Mouse (Mus musculus) stomach, postnatal 0 days (tissue): Measurements from ENCODE around the gene Ppt2. TPM values are rescaled to one million over a fixed set of nuclear protein-coding genes. Genes with fewer than 3 reads are reported as not detected.

Experiments used
- ATAC-seq: fragments of 200-750 bp; cut with Nextera tagmentation; 2 replicates; pipeline ENCODE4 v1.8.0; 2017; ENCODE audit not compliant: low FRiP score, low TSS enrichment
- DNase-seq: peaks from one replicate; pipeline ENCODE4 v3.0.0-alpha.2; 2016; ENCODE audit warnings: low spot score
- H3K27ac ChIP-seq: fragments of 300-500 bp; sonication (generic); replicated peaks from 2 replicates; pipeline ENCODE4 v1.5.1; 2014; ENCODE audit warnings: mild to moderate bottlenecking, control low read depth
- H3K27me3 ChIP-seq: fragments of 300-500 bp; sonication (generic); 2 replicates; pipeline ENCODE4 v1.6.1; 2014; ENCODE audit warnings: low read length; ENCODE audit not compliant: control insufficient read depth, insufficient read depth
- H3K36me3 ChIP-seq: fragments of 300-500 bp; sonication (generic); 2 replicates; pipeline ENCODE4 v1.6.1; 2014; ENCODE audit warnings: low read length, mixed read lengths; ENCODE audit not compliant: control insufficient read depth, insufficient read depth
- H3K4me1 ChIP-seq: fragments of 300-500 bp; sonication (generic); replicated peaks from 2 replicates; pipeline ENCODE4 v1.6.1; 2014; ENCODE audit warnings: antibody characterized with exemption; ENCODE audit not compliant: control insufficient read depth, insufficient read depth
- H3K4me2 ChIP-seq: fragments of 300-500 bp; sonication (generic); replicated peaks from 2 replicates; pipeline ENCODE4 v1.6.1; 2014; ENCODE audit warnings: low read depth, mild to moderate bottlenecking, control low read depth, moderate library complexity
- H3K4me3 ChIP-seq: fragments of 300-500 bp; sonication (generic); 2 replicates; pipeline ENCODE4 v1.5.1; 2014; ENCODE audit warnings: low read depth, low read length, control low read depth
- H3K9ac ChIP-seq: fragments of 300-500 bp; sonication (generic); 2 replicates; pipeline ENCODE4 v1.6.1; 2014; ENCODE audit warnings: mild to moderate bottlenecking, low read length, control low read depth, mixed read lengths
- H3K9me3 ChIP-seq: fragments of 300-500 bp; sonication (generic); 2 replicates; pipeline ENCODE4 v1.6.1; 2016; ENCODE audit warnings: low read length; ENCODE audit not compliant: control insufficient read depth
- CTCF ChIP-seq: IDR thresholded peaks from 2 replicates; pipeline ENCODE4 v1.5.1; 2016; ENCODE audit warnings: antibody characterized with exemption, low read depth, mild to moderate bottlenecking, moderate library complexity
- EP300 ChIP-seq: optimal IDR thresholded peaks from 2 replicates; pipeline ENCODE3; 2016; ENCODE audit warnings: antibody characterized with exemption
- WGBS: fragments of 180-500 bp; shearing (Covaris S2); extraction: QIAGEN DNeasy Blood & Tissue Kit; methylation state at CpG from one replicate; pipeline ENCODE4 v1.1.7; 2014; 5-methylcytosine and 5-hydroxymethylcytosine counted together
- polyA plus RNA-seq: library from polyadenylated mRNA; unstranded; fragments of >200 nt; fragmentation: Nextera tagmentation; extraction: Ambion mirVana; gene quantifications from 2 replicates; pipeline ENCODE4 v1.2.1, GENCODE M21; 2015

Gene Ppt2
- polyA plus RNA-seq, 1 experiment from 2014 or later = 16.5 TPM

GRCm38 (mm10) chr17:34631647-34632046 is 3.3 kb upstream of the Ppt2 start:
- H3K4me2 ChIP-seq = peak overlapping the region; percentile 69
- no peak for ATAC-seq
- DNase-seq = no peak
- H3K9ac ChIP-seq = peak overlapping the region; percentile 55
- peaks cover 19% of the 10 kb centered on the region for H3K4me1 ChIP-seq
- 17% methylated on average over 11 of the region's 12 CpGs for WGBS
- no peaks in the 10 kb centered on the region for H3K9me3 ChIP-seq
- peak overlapping the region; percentile 63 for H3K27ac ChIP-seq
- H3K27me3 ChIP-seq = 0 out of 2 replicates have a peak, but pooled peaks cover 2% of the 10 kb centered on the region
- peak overlapping the region; percentile 41 for H3K4me3 ChIP-seq
- H3K36me3 ChIP-seq = no peaks in the 10 kb centered on the region
- TF ChIP-seq CTCF (no peak), EP300 (no peak)

- Histone ChIP-seq H3K4me3 (peak overlapping the region; percentile 19; the same call in 1 of the 2 replicates), H3K27ac (no peak overlapping the region), H3K4me1 (peaks cover 22% of the 10 kb centered on the region), H3K27me3 (0 out of 2 replicates have a peak, but pooled peaks cover 2% of the 10 kb centered on the region), H3K36me3 (no peaks in the 10 kb centered on the region), H3K9ac (peak overlapping the region; percentile 45), H3K9me3 (no peaks in the 10 kb centered on the region), H3K4me2 (peak overlapping the region; percentile 43)
- WGBS = 8% methylated on average over 36 of the region's 48 CpGs
- DNase-seq = no peak
- TF ChIP-seq CTCF (no peak), EP300 (no peak)
- ATAC-seq = no peak
These were observed 2.5 kb upstream of the Ppt2 start for GRCm38 (mm10) chr17:34630761-34631301.

- Histone ChIP-seq H3K27me3 (0 out of 2 replicates have a peak, but pooled peaks cover 2% of the 10 kb centered on the region), H3K4me1 (peaks cover 22% of the 10 kb centered on the region)
- WGBS = 45% methylated on average over 12 of the region's 12 CpGs
These were observed 1.7 kb upstream of the Ppt2 start for GRCm38 (mm10) chr17:34629796-34630603.

GRCm38 (mm10) chr17:34629221-34629751 is 976 bp upstream of the Ppt2 start, which contains the start of gene Prrt1:
Gene Prrt1, plus strand, starts transcription at chr17:34629533.
- H3K36me3 ChIP-seq = no peaks in the 10 kb centered on the region; the same call in 1 of the 2 replicates
- H3K4me2 ChIP-seq = peak within 1 kb of the TSS; percentile 93
- no peak for TF ChIP-seq EP300
- TF ChIP-seq CTCF = no peak
- peaks cover 22% of the 10 kb centered on the region for H3K4me1 ChIP-seq
- peak within 1 kb of the TSS; percentile 67 for H3K4me3 ChIP-seq
- ATAC-seq (no peak), DNase-seq (no peak)
- WGBS = 12% methylated on average over 16 of the region's 16 CpGs
- H3K9me3 ChIP-seq = no peaks in the 10 kb centered on the region
- H3K9ac ChIP-seq = peak within 1 kb of the TSS; percentile 70
- 0 out of 2 replicates have a peak, but pooled peaks cover 2% of the 10 kb centered on the region for H3K27me3 ChIP-seq
- peak within 1 kb of the TSS; percentile 97 for H3K27ac ChIP-seq

More at GRCm38 (mm10) chr17:34629796-34630603, 1.7 kb upstream of the Ppt2 start:
- peak overlapping the region; percentile 23; the same call in 1 of the 2 replicates for H3K4me3 ChIP-seq
- H3K9ac ChIP-seq = no peak overlapping the region
- H3K4me2 ChIP-seq = peak overlapping the region; percentile 93
- H3K36me3 ChIP-seq = no peaks in the 10 kb centered on the region; the same call in 1 of the 2 replicates
- TF ChIP-seq CTCF (no peak), EP300 (no peak)
- no peak overlapping the region for H3K27ac ChIP-seq
- DNase-seq = no peak
- no peak for ATAC-seq
- H3K9me3 ChIP-seq = no peaks in the 10 kb centered on the region

GRCm38 (mm10) chr17:34628644-34628967 is 296 bp upstream of the Ppt2 start:
- TF ChIP-seq CTCF (no peak), EP300 (no peak)
- Histone ChIP-seq H3K27me3 (0 out of 2 replicates have a peak, but pooled peaks cover 2% of the 10 kb centered on the region), H3K9ac (peak overlapping the region; percentile 70; the same call in 1 of the 2 replicates), H3K36me3 (no peaks in the 10 kb centered on the region; the same call in 1 of the 2 replicates), H3K4me2 (peak overlapping the region; percentile 93), H3K4me3 (peak overlapping the region; percentile 67), H3K9me3 (no peaks in the 10 kb centered on the region), H3K27ac (peak overlapping the region; percentile 97), H3K4me1 (peaks cover 22% of the 10 kb centered on the region)
- DNase-seq = no peak
- ATAC-seq = no peak
- WGBS = 25% methylated on average over 5 of the region's 5 CpGs
